In genomic region chr1:154027303-154027702, GRCm38 (mm10) we compare ENCODE assay signal across 16 mouse cellular contexts.
"Had no signal": no experiment of that assay in that cellular context is flagged by ENCODE, and none has a peak within 500 bp of the region (broad histone marks: within the 10 kb centered on the region; RNA-seq: fewer than 3 reads in every experiment).

No protein-coding gene starts in this region.

- H3K9ac ChIP-seq: limb, embryonic 12.5 days; limb, embryonic 15.5 days; liver, embryonic 15.5 days; neural tube, embryonic 12.5 days; neural tube, embryonic 15.5 days had no signal

- H3K9me3 ChIP-seq: limb, embryonic 12.5 days; limb, embryonic 15.5 days; liver, embryonic 15.5 days; neural tube, embryonic 12.5 days; neural tube, embryonic 15.5 days had no signal

- H3K4me2 ChIP-seq: limb, embryonic 12.5 days; limb, embryonic 15.5 days; liver, embryonic 15.5 days; midbrain, embryonic 11.5 days; neural tube, embryonic 12.5 days; neural tube, embryonic 15.5 days had no signal

- H3K27ac ChIP-seq: limb, embryonic 12.5 days; limb, embryonic 15.5 days; liver, embryonic 15.5 days; neural tube, embryonic 12.5 days; neural tube, embryonic 15.5 days had no signal

- H3K36me3 ChIP-seq: limb, embryonic 12.5 days; limb, embryonic 15.5 days; liver, embryonic 15.5 days; neural tube, embryonic 12.5 days; neural tube, embryonic 15.5 days had no signal

- DNase-seq: kidney, adult 18-20 months; kidney, adult 9 months; kidney, postnatal 14 days; kidney, postnatal 4 days; left cerebral cortex, postnatal 4 days; lung, adult 2 months; lung, postnatal 14 days; lung, postnatal 4 days; midbrain, embryonic 14.5 days; thymus, postnatal 25 days had no signal

- H3K4me1 ChIP-seq: limb, embryonic 12.5 days; limb, embryonic 15.5 days; neural tube, embryonic 12.5 days had no signal

- H3K4me3 ChIP-seq: limb, embryonic 12.5 days; limb, embryonic 15.5 days; liver, embryonic 15.5 days; neural tube, embryonic 12.5 days; neural tube, embryonic 15.5 days had no signal

- H3K27me3 ChIP-seq: limb, embryonic 12.5 days; limb, embryonic 15.5 days; liver, embryonic 15.5 days; neural tube, embryonic 12.5 days; neural tube, embryonic 15.5 days had no signal
